Mouse (Mus musculus): ENCODE results near the gene Hp1bp3.

The Hp1bp3 gene

DNA sequence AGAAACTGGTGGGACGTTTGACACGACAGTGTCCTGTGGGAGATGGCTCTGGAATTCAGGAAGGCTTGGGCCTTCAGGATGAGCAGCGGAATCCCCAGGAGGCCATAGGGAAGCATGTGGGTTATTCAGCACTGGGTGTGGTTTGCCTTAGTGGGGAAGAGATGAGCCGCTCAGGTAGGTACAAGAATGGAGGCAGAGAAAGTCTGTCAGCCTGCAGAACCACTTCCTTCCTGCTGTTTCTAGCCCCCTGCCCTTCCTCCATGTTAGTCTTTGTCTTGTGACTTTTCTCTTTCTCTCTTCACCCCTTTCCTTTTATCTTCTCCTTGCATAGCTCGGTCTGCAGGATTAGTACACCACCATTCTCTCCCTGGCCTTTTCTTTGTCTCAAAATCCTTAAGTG is 6.3 kb downstream of the Hp1bp3 start:
- no peak for DNase-seq (ENCODE audit: low read depth, low spot score)

DNA sequence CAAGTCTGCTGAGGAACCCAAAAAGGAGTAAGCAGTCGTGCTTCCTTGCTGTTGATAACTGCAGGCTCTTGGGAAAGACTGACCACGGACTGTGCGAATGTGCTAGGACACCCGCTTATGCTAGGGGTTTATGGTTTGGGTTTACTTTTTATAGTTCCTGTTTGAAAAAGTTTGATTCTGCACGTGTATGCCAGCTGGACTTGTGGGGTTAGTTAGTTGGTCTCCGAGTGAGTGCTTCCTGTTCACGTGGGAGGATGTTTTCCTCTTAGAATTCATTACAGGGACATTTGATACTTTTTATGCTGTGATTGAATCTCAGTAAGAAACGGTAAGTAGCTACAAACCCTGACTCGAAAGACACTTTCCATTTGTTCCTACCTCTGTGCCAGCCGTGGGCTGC is 7.5 kb downstream of the Hp1bp3 start:
- no peak for DNase-seq (ENCODE audit: low read depth, low spot score)

DNA sequence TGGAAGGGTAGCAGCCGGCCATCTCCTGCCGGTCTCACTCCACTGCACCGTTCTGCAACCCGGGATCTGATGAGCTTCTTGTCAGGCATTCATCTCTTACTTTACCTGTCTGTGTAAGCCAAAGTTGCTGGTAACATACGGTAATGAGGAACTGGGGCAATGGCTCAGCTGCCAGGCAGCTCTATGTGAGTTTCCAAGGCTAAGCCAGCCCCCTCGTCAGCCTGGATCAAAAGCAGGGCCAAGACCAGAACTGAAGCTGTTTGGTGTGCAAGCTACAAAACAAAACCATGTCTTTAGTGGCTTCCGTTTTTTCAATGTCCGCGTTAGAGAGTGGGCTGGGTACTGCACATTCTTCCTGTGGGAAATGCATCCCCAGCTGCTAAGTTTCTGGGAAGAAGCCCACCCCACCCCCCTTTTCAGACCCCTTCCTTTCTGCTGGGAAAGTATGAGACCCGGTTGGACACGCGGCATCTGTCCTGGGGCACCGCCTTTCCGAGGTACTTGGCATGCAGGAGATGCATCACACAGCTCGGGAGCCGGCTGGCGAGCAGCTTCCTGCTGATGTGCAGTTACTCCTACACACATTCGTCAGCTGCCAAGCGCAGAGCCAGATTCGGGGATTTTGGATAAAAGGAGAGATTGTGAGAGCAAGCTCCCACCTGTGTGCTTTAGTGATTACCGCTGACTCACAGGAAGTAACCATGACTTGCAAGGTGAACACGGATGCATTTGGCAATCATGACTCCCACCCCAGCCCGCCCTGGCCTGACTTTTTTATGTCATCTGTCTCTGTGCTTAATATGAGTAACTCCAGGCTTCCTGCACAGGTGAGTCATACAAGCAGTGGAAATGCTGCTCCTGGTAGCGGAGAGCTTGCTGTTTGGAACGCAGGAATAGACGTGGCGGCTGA is 30.9 kb downstream of the Hp1bp3 start:
- no peak for DNase-seq (ENCODE audit: low read depth, low spot score)

DNA sequence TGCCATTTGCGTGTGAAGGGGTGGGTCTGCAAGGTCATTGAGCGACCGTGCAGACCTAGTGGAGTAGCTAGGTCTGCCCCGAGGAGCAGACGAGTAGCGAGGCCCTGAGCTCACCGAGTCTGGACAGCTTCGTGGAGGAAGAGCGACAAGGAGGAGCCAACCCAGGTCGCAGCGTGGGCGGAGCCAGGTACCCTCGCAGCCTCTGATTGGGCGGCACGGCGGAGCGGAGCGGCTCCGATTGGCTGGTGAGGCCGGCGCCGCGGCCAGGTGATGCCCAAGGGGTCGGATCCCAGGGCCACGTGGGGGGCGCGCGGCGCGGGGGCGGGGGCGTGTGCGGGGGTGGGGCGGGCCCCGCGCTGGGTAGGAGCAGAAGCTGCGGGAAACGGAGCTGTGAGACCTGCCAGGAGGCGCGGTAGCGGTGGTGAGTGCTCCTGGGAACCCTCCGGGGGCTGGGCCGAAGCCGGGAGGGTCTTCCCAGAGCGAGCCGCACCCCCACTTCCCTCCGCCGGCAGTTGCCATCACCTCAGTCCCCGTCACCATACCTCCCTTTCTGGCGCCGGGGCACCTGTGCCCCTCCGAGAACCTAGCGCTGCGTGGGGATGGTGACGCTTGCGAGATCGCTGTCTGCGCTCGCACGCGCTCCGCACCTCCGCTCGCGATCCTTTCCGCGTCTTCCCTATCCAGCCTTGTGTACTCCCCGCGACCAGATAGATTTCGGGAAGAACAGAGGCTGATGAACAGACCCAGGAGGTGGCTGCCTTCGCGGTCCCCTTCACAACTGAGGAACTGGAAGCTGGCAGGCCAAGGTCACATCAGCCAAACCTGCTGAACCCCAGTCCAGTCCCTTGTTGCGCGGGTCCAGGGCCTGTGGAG is 34.2 kb downstream of the Hp1bp3 start, which contains the start of the genes Sh2d5 and Kif17:
Gene Sh2d5 (plus strand): TSS at position 316 of the 873 bp plus-strand sequence.
Gene Kif17 (plus strand): TSS at position 348 of the 873 bp plus-strand sequence.
- peak; percentile 68 for DNase-seq (ENCODE audit: low read depth, low spot score)

DNA sequence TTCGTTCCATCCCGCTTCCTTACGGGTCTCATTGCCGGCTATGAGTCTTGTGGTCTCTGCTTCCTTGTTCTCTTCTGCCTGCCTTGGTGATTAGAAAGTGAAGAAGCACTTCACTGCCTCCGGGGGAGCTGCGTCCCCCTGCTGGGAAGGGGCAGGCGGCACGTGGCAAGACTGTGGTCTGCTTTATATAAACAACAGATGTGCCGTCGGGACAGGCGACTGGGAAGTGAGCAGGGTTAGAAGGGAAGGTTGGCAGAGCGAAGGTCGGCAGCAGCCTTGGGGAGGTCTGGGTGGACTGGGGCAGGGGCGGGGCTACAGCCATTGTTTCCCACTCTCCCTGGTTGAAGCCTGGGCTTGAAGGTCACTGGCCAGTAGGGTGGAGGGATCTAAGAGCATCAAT is 35.7 kb downstream of the Hp1bp3 start:
- no peak for DNase-seq (ENCODE audit: low read depth, low spot score)

DNA sequence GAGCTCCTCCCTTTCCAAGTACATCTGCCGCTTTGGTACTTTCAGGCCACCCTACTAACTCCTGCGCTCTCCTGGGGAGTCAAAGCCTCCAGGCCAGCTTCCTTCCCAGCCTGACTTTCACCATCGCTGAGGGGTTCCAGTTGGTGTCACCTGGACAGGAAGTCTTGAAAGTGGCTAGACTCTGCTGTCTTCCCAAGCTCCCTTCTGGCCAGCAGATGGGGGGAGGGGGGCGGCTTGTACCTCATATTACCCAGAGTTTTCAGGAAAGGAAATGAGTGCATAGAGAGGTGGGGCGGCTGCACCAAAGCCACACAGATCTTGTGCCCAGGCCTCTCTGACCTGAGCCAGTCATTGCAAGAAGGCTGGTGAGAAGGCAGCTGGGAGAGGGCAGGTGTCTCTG is 36.1 kb downstream of the Hp1bp3 start:
- DNase-seq (ENCODE audit: low read depth, low spot score): no peak

DNA sequence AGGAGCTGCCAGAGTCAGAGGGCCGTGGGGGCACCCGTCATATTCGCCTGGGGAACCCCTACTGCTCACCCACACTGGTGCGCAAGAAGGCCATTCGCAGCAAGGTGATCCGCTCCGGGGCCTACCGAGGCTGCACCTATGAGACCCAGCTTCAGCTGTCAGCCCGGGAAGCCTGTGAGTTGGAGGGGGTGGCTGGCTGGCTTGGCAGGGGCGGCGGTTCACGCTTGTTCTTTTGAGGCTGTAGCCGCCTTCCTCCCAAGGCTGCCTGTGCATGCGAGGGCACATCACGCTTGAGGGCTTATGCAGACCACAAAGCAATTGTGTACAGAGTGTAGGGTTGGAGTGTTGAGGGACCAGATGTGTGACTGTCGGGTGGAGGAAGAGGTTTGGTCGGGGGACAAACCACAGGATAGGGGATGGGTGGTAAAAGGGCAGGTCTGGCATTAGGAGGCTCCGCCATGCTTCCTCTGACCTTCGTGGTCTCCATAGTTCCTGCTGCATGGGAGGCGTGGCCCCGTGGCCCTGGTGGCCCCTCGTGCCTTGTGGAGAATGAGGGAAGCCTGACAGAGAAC is 41.1 kb downstream of the Hp1bp3 start:
- DNase-seq (ENCODE audit: low read depth, low spot score): no peak

DNA sequence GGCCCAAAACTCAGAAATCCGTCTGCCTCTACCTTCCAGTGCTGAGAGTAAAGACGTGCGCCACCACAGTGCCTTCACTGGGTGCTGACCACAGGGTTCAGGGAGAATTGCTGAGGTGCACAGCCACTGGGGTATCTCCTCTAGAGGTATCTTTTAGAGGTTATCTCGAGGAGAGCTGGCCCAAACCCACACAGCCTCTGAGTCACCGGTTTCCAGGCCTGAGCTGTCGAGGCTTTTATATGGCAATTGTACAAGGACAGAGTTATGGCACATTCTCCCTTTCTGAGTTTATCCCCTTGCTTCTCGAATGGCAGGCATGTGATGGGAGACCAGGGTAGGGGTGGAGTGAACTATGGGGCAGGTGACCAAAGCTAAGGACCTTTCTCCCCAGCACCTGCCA is 42.6 kb downstream of the Hp1bp3 start:
- DNase-seq (ENCODE audit: low read depth, low spot score): no peak

DNA sequence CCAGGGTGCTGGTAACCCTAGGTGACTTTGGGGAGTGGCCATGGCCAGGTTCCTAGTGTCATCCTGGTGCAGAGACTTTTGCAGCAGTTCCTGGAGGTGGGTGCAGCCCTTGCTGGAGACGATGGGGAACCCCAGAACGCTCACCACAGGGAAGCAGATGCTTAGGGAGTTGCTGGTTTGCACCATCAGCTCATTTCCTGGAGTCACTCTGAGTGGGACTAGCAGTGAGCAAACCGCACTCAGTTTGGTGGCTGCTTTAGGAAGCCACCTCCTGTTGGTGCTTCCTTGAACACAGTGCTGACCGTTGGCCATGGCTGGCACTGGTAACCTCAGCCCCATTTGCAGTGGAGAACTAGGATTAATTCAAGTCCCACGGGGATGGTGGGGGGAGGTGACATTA is 43.4 kb downstream of the Hp1bp3 start:
- no peak for DNase-seq (ENCODE audit: low read depth, low spot score)

DNA sequence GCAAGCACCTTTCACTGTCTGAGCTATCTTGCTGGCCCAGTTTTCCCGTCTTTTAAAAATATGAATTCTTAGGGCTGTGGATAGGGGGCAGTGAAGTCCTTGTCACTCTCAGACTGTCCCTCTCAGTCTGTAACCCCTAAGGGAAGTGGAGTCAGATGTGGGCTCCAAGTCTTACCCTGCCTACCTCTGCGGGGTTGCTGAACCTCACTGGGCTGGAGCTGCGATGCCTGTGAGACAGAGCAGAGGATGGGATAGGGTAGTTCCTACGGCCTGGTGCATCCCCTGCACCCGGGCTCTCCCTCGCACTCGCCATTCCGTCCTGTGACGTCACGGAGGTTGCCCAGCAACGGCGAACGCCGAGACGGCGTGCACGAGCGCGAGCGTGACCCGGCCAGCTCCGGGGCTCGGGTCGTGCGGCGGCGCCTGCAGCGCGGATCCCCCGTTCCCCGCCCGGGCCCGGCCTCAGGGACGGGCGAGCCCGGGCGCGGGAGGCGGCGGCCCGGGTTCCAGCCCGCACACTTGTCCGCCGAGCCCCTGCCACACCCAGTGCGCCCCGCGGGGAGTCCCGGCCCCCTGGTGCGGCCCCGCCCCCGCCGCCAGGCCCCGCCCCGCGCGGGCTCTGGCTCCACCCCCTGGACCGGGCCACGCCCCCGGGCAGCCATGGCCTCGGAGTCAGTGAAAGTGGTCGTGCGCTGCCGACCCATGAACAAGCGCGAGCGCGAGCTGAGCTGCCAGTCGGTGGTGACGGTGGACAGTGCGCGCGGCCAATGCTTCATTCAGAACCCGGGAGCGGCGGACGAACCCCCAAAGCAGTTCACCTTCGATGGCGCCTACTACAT is 46.0 kb downstream of the Hp1bp3 start:
- no peak for DNase-seq (ENCODE audit: low read depth, low spot score)

DNA sequence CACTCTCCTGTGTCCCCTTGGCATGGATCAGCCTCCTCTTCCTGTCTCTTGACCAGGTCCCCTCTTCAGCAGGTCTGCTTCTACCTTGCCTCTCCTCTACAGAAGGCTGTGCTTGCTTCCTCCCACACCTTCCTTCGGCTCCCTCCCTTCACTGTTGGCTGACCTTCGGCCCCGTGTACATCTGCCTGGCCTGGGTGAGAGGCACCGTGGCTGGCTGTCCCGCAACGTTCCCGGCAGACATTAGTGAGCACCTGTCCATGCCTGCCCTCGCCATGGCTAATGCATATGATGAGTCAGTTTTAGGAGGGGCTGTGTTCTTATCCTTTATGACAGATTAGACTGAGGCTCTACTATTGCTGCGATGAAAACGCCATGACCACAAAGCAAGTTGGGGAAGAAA is 51.8 kb downstream of the Hp1bp3 start:
- DNase-seq (ENCODE audit: low read depth, low spot score): no peak

DNA sequence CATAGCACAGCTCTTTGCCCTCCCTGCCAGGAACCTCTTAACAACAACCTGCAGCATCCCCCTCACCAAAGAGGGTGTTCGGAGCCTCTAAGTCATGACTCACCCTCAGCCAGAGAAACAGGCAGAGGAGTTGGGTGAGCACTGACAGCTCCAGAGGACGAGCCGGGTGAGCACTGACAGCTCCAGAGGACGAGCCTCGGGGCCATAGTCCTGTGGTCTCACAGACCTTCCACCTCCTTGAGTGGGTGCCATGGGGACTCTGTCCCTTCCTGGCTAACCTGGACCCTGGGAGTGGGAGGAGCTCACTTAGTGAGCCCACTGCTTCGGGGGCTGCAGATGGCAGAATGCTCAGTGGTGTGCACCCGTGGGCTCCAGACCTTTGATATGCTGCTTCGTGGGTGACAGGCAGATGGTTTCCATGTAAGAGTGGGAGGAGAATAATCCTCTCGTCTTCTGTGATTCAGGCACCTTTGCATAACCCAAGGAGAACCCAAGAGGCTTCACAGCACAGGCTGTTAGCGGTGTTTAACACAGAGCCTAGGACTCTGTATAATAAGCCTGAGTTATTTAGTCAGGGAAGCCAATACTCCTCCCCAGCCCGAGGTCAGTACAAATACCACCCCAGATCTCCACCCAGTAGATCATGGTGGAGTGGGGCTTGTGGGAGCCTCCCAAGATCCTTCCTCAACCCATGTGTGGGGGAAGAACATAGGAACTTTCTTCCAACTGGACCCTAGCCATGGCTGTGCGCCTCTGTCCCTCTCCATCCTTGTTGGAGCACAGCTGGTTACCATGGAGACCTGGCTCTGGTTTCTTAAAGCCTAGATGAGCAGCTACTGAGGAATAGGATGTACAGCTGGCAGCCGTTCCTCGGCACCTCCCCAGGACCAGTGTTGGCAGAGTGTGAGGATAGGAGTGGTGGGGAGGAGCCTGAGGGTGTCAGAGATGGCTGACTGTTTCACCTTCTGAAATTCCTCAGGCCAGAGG is 56.2 kb downstream of the Hp1bp3 start:
- DNase-seq (ENCODE audit: low read depth, low spot score): no peak

DNA sequence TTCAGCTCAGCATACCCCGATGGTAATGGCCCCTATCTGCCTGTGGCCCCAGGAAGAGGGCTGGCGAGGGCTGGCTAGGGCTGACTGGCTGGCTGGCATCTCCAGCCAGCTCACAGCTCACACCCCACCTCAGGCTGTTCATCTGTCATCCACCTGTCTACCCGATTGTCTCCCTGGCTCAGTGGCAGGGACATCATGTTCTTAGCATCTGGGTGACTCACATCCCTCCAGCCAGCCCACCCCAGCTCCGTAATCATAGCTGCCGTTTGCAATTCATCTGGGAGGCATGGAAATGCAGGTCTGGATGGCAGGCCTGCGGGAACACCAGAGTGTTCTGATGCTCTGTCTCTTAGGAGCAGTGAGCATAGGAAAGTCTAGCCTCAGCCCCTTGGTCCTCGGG is 62.2 kb downstream of the Hp1bp3 start:
- DNase-seq (ENCODE audit: low read depth, low spot score): no peak

DNA sequence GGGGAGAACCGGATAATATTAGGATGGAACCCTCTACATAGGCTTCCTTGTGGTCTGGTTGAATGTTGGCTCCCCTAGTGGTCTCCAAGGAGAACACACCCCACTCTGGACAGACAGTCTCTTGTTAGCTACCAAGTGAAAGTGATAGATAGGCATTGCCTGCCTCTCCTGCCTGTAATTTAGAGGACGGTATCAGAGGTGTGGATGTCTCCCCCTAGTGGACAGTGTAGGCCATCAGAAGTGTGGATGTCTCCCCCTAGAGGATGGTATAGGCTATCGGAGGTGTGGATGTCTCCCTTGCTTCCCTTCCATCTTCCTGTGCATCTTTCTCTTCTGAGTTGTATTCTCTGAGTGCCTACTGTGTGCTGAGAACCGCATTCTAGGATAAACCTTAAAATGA is 66.7 kb downstream of the Hp1bp3 start:
- DNase-seq (ENCODE audit: low read depth, low spot score): peak; percentile 30

DNA sequence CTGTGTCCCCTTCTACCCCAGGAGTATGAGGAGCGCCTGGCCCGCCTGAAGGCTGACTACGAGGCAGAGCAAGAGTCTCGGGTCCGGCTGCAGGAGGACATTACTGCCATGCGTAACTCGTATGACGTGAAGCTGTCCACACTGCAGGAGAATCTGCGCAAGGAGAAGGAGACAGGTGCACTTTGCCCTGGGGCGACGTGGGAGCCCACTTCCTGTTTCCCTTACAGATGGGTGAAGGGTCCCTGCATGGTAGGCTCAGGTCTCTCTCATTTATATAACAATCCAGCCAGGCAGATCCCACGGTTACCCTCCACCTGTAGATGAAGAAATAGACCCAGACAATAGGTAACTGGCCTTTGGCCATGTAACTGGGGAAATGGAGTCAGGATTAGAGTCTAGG is 70.3 kb downstream of the Hp1bp3 start:
- no peak for DNase-seq (ENCODE audit: low read depth, low spot score)

DNA sequence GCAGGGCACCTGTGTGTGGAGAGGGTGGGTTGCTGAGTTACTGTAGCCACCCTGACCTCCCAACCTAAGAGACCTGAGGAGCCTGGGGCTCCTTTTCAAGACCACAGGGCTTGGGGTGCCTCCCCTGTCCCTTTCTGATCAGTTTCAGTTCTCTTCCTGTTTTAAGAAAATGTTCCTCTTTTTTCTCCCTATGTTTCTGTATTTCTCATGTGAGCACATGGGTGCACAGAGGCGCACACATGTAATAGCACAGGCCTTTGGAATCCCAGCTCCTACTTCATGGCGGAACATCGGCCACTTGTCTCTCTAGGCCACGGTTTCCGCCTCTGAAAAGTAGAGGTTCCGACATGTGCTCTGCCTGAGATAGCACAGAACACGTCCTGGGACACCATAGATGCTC is 72.6 kb downstream of the Hp1bp3 start:
- DNase-seq (ENCODE audit: low read depth, low spot score): no peak

DNA sequence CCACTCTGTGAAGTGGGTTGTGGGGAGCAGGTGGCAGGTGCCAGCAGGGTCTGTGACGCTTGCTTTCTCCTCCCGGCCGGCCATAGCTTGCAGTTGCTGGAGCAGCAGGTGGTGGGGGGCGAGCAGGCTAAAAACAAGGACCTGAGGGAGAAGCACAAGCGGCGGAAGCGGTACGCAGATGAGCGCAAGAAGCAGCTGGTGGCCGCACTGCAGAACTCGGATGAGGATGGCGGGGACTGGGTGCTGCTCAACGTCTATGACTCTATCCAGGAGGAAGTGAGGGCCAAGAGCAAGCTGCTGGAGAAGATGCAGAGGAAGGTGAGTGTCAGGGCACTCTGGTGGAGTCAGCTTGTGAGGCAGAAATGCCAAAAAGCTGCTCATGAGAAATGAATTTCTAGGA is 75.9 kb downstream of the Hp1bp3 start:
- DNase-seq (ENCODE audit: low read depth, low spot score): no peak

DNA sequence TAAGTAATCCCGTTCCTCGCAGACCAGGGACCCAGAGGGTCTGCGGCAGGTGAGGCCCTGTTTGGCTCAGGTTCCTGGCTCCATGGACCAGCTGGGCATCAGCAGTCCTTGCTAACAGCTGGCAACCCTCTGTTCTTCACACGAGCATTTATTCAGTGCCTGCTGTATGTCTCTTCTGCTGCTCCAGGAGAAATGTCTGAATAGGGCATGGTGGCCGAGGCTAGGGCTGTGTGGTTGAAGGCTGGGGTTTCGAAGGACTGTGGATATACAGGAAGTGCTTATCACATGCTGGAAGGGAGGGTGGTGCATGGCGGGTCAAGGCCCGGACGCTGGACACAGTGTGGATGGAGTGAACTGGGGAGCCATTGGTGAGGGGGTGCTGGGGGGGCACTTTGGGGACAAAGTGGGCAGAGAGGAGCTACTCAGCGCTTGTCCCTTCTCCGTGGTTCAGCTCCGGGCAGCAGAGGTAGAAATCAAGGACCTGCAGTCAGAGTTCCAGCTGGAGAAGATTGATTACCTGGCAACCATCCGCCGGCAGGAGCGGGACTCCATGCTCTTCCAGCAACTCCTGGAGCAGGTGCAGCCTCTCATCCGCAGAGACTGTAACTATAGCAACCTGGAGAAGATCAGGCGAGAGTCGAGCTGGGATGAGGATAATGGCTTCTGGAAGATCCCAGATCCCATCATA is 77.3 kb downstream of the Hp1bp3 start:
- DNase-seq (ENCODE audit: low read depth, low spot score): peak; percentile 39

DNA sequence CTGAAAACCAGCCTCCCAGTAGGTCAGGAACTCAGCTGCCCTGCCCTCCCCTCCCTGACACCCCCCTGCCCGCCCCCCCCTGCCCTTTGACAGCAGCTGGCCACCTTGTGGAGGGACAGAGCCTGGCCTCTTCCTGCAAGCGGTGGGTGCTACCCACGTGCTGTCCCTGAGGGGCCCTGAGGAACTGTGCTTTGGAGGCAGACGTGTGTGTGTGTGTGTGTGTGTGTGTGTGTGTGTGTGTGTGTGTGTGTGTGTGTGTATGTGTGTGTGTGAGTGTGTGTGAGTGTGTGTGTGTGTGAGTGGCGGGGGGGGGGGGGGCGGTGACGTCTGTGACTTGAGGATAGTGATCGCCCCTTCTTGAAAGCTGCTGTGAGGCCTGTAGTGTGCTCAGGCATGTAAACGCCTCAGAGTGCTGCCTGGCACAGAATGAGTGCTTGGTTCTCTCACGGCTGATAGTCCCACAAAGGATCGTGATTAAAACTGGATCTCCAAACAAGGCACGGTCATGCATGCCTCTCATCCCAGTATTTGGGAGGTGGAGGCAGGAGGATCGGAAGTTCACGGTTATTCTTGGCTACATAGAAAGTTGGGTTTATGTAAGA is 78.0 kb downstream of the Hp1bp3 start:
- no peak for DNase-seq (ENCODE audit: low read depth, low spot score)
